Mouse (Mus musculus) heart, adult 2 months (tissue): ENCODE results near the gene Dpm1. TPM values are rescaled to one million over a fixed set of nuclear protein-coding genes. Genes with fewer than 3 reads are reported as not detected.

Experiments used
- DNase-seq, 2 experiments: peaks; one replicate each; pipeline ENCODE4 v3.0.0; 2021
- H3K27ac ChIP-seq: fragments of 200-600 bp; 2 replicates; pipeline ENCODE4 v1.8.1; 2022
- H3K27me3 ChIP-seq: fragments of 200-500 bp; 2 replicates; pipeline ENCODE4 v1.6.1; 2012; ENCODE audit warnings: mild to moderate bottlenecking, low read length, inconsistent platforms, mixed read lengths; ENCODE audit not compliant: control insufficient read depth, insufficient read depth
- H3K36me3 ChIP-seq: fragments of 200-500 bp; 2 replicates; pipeline ENCODE4 v1.6.1; 2012; ENCODE audit warnings: low read length, inconsistent platforms; ENCODE audit not compliant: control insufficient read depth, insufficient read depth
- H3K4me1 ChIP-seq: fragments of 200-500 bp; 2 replicates; pipeline ENCODE4 v1.6.1; 2011; ENCODE audit warnings: low read length; ENCODE audit not compliant: control insufficient read depth, insufficient read depth
- H3K4me3 ChIP-seq: fragments of 200-600 bp; 2 replicates; pipeline ENCODE4 v1.8.1; 2022
- H3K79me2 ChIP-seq: fragments of 200-500 bp; replicated peaks from 2 replicates; pipeline ENCODE4 v1.6.1; 2012; ENCODE audit warnings: mild to moderate bottlenecking, inconsistent platforms, low read length, moderate library complexity, mixed read lengths; ENCODE audit not compliant: control insufficient read depth, insufficient read depth
- H3K9ac ChIP-seq: fragments of 200-500 bp; 2 replicates; pipeline ENCODE4 v1.6.1; 2012; ENCODE audit warnings: low read depth, mild to moderate bottlenecking, control low read depth, inconsistent platforms, low read length, mixed read lengths
- CTCF ChIP-seq: fragments of 200-600 bp; IDR thresholded peaks from 2 replicates; pipeline ENCODE4 v1.8.1; 2022; ENCODE audit warnings: antibody characterized with exemption, mild to moderate bottlenecking, moderate library complexity
- EP300 ChIP-seq: fragments of 200-500 bp; IDR thresholded peaks from 2 replicates; pipeline ENCODE4 v1.6.1; 2011; ENCODE audit warnings: low read depth, low read length, control low read depth; ENCODE audit not compliant: insufficient read depth
- POLR2A ChIP-seq: fragments of 200-500 bp; IDR thresholded peaks from 2 replicates; pipeline ENCODE4 v1.6.1; 2011; ENCODE audit warnings: mild to moderate bottlenecking, low read depth, low read length, control low read depth; ENCODE audit not compliant: insufficient read depth
- WGBS: fragments of 180-500 bp; shearing (Covaris S2); methylation state at CpG from one replicate; pipeline ENCODE4 v1.1.7; 2018; 5-methylcytosine and 5-hydroxymethylcytosine counted together
- intact Hi-C: fragments of 180-260 bp; cut with DNase I; formaldehyde crosslinking; loops from one replicate; pipeline ENCODE4 v1.15.1; 2025
- polyA plus RNA-seq: library from polyadenylated mRNA; depleted of rRNA; stranded (reverse); fragments of >200 nt; gene quantifications from 2 replicates; pipeline ENCODE4 v1.2.3, GENCODE M21; 2012
- total RNA-seq, 2 experiments: library from RNA; stranded (reverse); gene quantifications; 2 replicates each; pipeline ENCODE4 v1.2.3; 2021

Dpm1 gene
- total and polyA plus RNA-seq, 3 experiments, result 25.5 to 88.1 (median 77.6) TPM

GRCm38 (mm10) chr2:168207883-168208282 lies 22.5 kb downstream of the Dpm1 start:
- WGBS, result 90% methylated on average over 3 of the region's 3 CpGs
- Histone ChIP-seq H3K27me3 (no peaks in the 10 kb centered on the region), H3K27ac (peak overlapping the region; percentile 98; the same call in 1 of the 2 replicates), H3K79me2 (peaks cover 9% of the 10 kb centered on the region), H3K4me3 (no peak overlapping the region), H3K9ac (no peak overlapping the region), H3K4me1 (peaks cover 9% of the 10 kb centered on the region), H3K36me3 (peaks cover 13% of the 10 kb centered on the region)
- intact Hi-C loops, result loop anchor here (1.0 to 5.0 kb wide), 2 partner anchors 22 to 96 kb away; partner anchors contain the start of genes Dpm1, Gm20716 and Mocs3
- TF ChIP-seq EP300 (no peak), CTCF (no peak), POLR2A (no peak)
- DNase-seq, result no peak

- Histone ChIP-seq H3K4me1 (peaks cover 9% of the 10 kb centered on the region), H3K27ac (peak within 1 kb of the TSS; percentile 98), H3K79me2 (peaks cover 9% of the 10 kb centered on the region), H3K36me3 (peaks cover 13% of the 10 kb centered on the region), H3K27me3 (no peaks in the 10 kb centered on the region), H3K9ac (peak within 1 kb of the TSS; percentile 98), H3K4me3 (peak within 1 kb of the TSS; percentile 60)
- TF ChIP-seq CTCF, result peak; percentile 87
- TF ChIP-seq POLR2A, result peak; percentile 81
- peak; percentile 95 for TF ChIP-seq EP300
- peak; percentile 93 to 95 for DNase-seq
- intact Hi-C loops, result loop anchor here (1.0 to 5.0 kb wide), 2 partner anchors 23 to 95 kb away; partner anchors contain the start of genes Dpm1, Gm20716 and Mocs3
- under 1% methylated on average over 63 of the region's 89 CpGs for WGBS
These were observed 23.4 kb downstream of the Dpm1 start, which contains the start of gene Adnp for GRCm38 (mm10) chr2:168206725-168207644. Adnp (minus strand) TSS chr2:168207112.

DNA sequence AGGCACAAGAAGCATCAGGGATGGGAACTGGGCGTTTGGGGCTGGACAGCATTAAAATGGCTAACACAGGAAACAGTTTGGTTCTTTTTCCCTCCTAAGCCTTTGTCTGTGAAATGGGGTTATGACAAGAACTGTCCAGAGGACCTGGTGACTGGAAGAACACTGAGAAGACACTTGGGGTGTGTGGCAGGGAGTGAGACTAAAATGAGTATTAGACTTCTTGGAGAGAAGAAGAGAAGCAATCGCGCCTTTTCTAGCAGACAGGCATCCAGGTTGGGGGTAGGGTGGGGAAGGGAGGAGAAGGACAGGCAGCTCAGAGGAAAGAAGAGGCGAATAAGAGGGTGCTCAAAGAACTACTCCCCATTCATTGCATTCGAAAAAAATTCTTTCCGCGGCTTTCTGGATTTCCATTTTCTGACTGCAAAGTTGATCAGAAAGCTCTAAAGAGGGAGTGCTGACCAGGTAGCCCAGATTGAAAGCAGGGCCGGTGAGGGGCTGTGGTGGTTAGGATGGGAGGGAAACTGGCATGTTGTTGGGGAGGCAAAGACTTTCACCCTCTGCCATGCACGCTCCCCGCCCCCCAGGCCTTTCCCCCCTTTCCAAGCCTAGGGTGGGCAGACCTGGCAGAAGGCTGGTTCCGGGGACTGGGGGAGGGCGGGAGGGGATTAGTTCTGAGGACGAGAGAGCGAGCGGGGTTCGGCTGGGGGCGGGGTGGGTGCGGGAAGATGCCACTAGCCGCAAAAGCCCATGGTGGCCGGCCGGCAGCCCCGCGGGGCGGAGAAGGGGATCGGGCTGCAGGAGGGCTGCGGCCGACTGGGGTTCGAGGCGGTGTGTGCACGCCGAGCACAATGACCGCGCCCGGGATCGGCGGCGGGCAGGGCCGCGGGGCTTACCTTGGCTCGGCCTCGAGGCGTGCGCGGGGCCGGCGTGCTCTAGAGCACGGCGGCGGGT lies 24.4 kb downstream of the Dpm1 start:
- WGBS, result under 1% methylated on average over 48 of the region's 49 CpGs
- H3K4me1 ChIP-seq, result peaks cover 12% of the 10 kb centered on the region
- peak overlapping the region; percentile 60 for H3K4me3 ChIP-seq
- peaks cover 11% of the 10 kb centered on the region for H3K79me2 ChIP-seq
- H3K27me3 ChIP-seq, result no peaks in the 10 kb centered on the region
- intact Hi-C loops, result loop anchor here (5.0 kb wide), 1 partner anchor 94 kb away; no protein-coding TSS in a partner anchor
- TF ChIP-seq EP300 (no peak), POLR2A (no peak), CTCF (no peak)
- peak overlapping the region; percentile 98 for H3K27ac ChIP-seq
- H3K36me3 ChIP-seq, result peaks cover 19% of the 10 kb centered on the region
- DNase-seq, result peak in 1 of 2 experiments; percentile 52
- peak overlapping the region; percentile 98 for H3K9ac ChIP-seq

DNA sequence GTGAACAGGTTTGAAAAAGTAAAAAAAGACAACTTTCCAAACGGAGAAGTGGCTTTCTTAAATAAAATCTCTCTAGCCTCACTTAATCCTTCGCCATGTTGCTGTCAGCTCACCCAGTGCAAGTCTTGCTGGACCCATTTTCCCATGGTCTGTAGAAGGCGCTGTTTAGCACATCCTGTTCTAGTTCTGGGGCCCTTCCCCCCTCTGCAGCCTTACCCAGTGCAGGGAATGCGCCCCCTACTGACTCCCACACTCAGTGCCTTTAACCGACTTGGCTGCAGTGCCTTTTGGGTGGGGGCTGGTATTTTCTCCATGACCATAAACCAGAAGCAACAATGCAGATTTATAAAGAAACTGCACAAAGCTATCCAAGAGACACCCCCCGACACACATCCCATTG lies 25.1 kb downstream of the Dpm1 start:
- Histone ChIP-seq H3K79me2 (peaks cover 12% of the 10 kb centered on the region), H3K4me3 (peak overlapping the region; percentile 60), H3K9ac (peak overlapping the region; percentile 98), H3K36me3 (peaks cover 26% of the 10 kb centered on the region), H3K27me3 (no peaks in the 10 kb centered on the region), H3K27ac (peak overlapping the region; percentile 98; the same call in 1 of the 2 replicates), H3K4me1 (peaks cover 15% of the 10 kb centered on the region)
- DNase-seq, result peak; percentile 74 to 81
- TF ChIP-seq POLR2A (no peak), EP300 (peak; percentile 79), CTCF (peak; percentile 86)
- WGBS, result 6% methylated on average over 6 of the region's 6 CpGs
- intact Hi-C loops, result loop anchor here (5.0 kb wide), 1 partner anchor 93 kb away; no protein-coding TSS in a partner anchor

DNA sequence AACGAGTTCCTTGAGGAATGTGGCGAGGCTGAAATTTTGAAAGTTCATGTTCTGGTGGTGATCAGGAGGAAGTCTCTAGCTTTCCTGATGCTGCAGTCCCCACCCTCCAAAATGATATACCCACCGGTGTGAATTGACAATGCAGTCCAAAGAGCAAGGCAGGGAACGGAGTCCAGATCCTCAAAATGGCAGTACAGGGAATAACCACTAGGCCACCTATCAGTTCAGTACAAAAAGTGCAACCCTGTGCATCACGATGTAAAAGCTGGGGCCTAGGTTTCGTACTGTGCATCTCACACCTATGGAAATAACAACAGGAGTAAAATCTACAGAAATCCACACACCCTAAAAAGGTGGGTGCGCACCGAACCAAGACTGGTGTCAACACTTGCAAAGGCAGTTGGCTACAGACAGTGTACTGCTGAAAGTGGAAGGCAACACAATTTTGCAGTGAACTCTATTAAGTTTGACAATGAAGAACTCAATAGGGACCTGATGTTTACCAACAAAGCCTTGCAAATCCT lies 25.9 kb downstream of the Dpm1 start:
- Histone ChIP-seq H3K27me3 (no peaks in the 10 kb centered on the region), H3K9ac (no peak overlapping the region), H3K36me3 (peaks cover 29% of the 10 kb centered on the region), H3K27ac (no peak overlapping the region), H3K79me2 (peaks cover 12% of the 10 kb centered on the region), H3K4me1 (peaks cover 20% of the 10 kb centered on the region), H3K4me3 (no peak overlapping the region)
- intact Hi-C loops, result no loop called here
- no peak for DNase-seq
- TF ChIP-seq EP300, result no peak
- no peak for TF ChIP-seq POLR2A
- peak; percentile 12; the same call in 1 of the 2 replicates for TF ChIP-seq CTCF
- WGBS, result 59% methylated on average over 8 of the region's 8 CpGs
